Mouse (Mus musculus) cerebellum, adult 2 months (tissue): ENCODE measurements at regions not wholly inside any gene's neighbourhood (a gene's known extent, or its start where the extent isn't known, plus 50 kb on each side); places are given as distances from the start of the nearest gene placed in this dataset.

Experiments used
- CTCF ChIP-seq: fragments of 200-500 bp; IDR thresholded peaks from 2 replicates; pipeline ENCODE4 v1.5.1; 2011; ENCODE audit warnings: low read depth, mild to moderate bottlenecking, control low read depth, low read length, moderate library complexity, borderline replicate concordance; ENCODE audit not compliant: insufficient read depth
- POLR2A ChIP-seq: fragments of 200-500 bp; IDR thresholded peaks from 2 replicates; pipeline ENCODE4 v1.6.1; 2011; ENCODE audit warnings: low read length, control low read depth, borderline replicate concordance; ENCODE audit not compliant: insufficient read depth

DNA sequence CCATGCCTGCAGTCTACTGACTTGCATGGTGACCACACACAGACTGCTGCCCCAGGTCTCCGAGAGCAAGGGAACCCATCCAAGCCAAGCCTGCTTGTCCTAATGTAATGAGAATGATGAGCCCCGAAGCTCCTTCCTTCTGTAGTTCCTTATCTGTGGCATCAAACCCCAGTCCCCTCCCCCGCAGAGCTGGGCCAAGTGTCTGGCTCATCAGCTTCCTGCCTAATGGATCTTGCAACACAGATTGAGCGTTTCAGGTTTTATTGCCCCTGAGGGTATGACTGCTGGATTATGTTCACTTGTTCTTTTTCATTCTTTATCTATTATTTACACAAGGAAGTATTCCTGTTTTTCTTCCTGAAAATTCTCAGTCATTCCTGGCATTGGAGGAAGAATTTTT lies 142.5 kb downstream of the Tmem18 start:
- no peak for TF ChIP-seq CTCF
- TF ChIP-seq POLR2A = no peak
